Mouse (Mus musculus) heart, postnatal 0 days (tissue): ENCODE data around the gene Kat2a.
A peak's percentile ranks its signal among the peaks of the same experiment; 100 is the strongest.

Experiments used
- CTCF ChIP-seq: IDR thresholded peaks from 2 replicates; pipeline ENCODE4 v1.5.1; 2016; ENCODE audit warnings: antibody characterized with exemption, control low read depth, low read depth
- EP300 ChIP-seq: IDR thresholded peaks from 2 replicates; pipeline ENCODE4 v1.6.1; 2016; ENCODE audit warnings: antibody characterized with exemption, low read depth

DNA sequence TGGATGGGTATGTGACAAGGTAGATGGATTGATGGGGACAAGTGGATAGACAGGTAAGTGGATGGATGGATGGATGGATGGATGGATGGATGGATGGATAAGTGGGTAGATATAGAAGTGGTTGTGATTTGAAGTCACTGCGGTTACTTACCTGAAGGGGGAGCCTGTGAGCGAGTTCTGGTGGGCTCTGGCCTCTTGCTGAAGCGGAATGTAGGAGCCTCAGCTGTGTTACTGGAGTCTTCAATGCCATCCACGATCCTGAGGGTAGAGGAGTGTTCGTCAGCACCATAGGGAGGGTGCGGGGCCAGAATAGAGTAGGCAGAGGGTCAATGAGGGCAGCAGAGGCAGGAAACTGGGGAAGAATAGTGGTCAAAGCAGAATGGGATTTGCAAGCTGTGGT is 32.8 kb upstream of the Kat2a start:
- TF ChIP-seq CTCF: peak; percentile 60
- no peak for TF ChIP-seq EP300
